Mouse (Mus musculus) CH12F3 (cell line): Measurements from ENCODE around the gene Ankfn1.

Source experiments
- in situ Hi-C: fragments of 300-500 bp; cut with MboI; formaldehyde crosslinking; loops from 2 replicates; pipeline ENCODE4 v1.14.3; 2020; ENCODE audit warnings: low sequenced_read_pairs

Gene Ankfn1

DNA sequence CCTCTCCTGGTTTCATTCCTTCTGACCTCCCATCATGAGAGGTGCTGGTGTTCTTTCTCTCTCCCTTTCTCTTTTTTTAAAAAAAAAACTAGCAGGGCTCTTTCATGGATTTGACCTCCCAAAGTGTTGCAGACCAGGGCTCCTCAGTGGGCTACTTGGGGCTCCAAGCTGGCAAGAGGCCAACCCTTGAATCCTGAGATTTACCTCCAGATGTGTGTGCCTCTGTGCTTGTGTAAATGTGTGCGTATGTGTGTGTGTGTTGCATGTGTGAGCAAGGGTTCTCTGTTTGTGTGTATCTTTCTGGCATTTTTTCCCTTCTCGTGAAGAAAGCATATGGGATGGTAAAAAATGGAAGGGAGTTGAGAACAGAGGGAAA lies 394.8 kb downstream of the Ankfn1 start:
- in situ Hi-C loops = no loop called here

DNA sequence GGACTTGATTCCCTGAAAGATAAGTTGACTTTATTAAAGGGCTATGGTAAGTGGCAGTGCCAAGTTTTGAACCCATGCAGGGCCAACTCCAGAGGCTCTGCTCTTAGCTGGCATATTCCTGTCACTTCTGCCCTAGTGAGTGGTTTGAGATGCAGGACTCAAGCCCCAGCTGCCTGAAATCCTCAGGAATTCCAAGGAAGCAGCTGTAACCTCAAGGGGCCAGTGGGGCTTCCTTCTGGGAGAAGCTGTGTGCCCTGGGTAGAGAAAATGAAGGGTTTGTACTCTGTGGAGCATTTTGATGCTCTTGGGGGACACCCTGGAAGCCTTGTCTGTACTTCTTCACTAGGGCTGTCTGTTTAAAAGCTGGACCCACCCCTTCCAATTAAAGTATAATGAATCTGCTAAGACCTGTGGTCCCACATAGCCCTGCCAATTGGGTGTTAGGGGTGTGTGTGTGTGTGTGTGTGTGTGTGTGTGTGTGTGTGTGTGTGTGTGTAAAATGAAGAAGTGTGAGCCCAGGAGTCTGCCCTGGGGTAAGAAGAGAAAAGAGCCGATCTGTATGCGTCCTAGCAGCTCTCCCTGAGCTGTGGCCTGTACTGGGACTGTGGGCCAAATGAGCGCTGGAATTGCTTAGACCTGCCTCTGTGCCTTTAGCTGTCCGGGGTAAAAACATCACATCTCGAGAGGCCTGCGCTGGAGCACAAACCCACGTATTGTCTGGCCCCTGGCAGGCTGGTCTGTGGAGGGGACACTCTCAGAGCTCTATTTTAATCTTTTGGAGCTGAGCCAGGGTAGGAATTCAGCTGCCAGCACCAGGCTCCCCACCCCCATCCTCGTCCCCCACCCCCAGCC lies 395.4 kb downstream of the Ankfn1 start:
- in situ Hi-C loops = no loop called here

DNA sequence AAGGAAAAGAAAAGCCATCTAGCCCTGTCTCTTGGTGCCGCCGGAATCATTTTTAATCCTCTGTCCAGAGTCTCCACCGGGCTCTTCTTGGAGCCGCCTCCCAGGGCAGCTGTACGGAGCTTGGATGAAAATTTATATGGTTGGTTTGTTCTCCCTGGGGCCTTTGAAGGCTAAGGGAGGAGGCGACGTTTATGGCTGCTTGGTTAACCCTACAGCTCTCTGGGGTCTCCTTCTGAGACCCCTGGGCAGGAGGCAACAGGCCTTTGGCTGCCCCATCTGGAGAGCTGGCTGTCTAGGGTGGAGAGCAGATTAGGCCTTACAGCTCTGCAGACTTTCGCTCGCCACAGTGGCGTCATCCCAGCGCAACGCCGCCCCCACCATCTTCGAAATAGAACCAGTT lies 406.5 kb downstream of the Ankfn1 start:
- in situ Hi-C loops = no loop called here

DNA sequence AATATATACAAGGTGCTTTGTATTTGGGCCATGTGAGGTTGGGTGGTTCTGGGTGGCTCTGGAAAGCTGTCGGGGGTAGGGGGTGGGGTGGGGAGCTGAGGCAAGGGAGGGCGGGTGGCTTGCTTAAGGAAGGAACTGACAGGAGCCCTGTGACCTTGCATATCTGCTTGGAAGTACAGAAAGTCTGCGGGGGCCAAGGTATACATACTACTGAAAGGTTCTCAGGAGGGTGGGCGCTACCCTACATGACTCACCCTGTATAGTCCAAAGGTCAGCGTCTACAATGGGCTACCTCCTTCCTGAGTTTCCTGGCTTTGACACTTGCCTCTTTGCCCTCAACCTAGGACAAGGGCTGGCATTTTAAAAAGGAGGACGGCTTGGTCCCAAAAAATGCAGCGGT lies 407.1 kb downstream of the Ankfn1 start:
- in situ Hi-C loops = no loop called here

DNA sequence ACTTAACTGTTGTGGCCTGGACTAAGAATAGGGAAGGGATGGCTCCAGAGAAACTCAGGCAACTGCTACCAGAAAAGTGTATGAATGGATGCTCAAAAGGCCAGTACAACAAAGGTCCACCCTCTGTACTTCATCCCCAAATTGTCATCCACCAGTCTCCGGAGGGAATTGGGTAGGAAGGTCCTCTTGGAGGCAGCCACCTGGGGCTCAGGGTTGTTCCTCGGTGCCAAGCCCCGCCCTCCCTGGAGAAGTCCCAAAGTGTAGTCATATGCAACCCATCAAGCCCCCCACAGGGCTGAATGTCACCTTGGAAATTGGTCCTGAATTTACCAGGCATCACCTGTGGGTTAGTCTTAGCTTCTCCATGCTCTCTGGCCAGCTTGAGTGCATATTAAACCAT lies 413.5 kb downstream of the Ankfn1 start:
- in situ Hi-C loops = no loop called here

DNA sequence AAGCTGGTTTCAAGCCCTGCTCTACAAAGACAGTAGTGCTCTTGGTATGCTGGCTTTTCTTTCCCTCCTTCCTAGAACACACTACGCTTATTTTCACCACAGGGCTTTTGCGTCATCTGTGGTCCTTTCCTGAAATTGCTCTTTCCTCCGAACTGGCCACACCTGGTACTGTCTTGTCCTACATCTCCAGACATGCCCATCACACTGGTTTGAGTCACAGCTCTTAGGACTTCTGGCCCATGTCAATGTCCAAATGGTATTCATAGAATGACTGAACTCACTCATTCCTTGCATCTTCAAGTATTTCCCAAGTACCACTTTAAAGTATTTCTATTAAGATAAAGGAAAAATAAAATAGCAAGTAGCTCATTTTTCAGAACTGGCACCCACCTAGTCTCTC lies 416.6 kb downstream of the Ankfn1 start:
- in situ Hi-C loops = no loop called here

DNA sequence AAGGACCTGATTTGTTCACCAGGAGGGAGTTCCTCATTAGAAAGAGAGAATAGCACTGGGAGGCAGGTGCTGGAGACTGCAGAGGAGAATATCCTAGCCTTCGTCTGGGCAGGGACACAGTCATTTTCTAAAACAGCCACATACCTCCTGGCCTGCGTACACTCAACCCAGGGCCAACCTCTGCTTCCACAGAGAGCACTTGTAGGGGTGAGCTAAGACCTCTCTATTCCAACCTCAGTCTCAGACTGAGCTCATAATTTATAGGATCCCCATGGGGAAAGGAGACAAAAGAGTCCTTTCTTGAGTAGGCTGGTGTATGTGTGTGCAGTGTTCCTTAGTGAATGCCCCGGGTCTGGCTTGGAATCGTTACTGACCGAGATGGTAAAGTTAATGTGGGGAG lies 418.9 kb downstream of the Ankfn1 start:
- in situ Hi-C loops = no loop called here

DNA sequence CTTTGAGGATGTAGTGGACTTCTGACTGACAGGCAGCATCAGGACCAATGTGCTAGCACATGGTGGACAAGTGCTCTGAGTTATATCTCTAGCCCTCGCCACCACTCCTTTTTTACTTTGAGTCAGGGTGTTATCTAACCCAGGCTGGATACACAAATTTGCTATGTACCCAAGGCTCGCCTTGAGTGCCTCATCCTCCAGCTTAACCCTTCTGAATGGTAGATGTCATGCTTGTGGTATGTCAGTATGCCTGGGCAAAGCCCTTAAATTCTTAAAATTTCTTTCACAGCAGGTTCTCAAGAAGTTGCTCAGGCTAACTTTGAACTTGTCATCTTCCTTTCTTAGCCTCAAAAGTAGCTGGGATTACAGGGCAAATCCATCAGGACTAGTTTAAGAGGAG lies 421.0 kb downstream of the Ankfn1 start:
- in situ Hi-C loops = no loop called here

DNA sequence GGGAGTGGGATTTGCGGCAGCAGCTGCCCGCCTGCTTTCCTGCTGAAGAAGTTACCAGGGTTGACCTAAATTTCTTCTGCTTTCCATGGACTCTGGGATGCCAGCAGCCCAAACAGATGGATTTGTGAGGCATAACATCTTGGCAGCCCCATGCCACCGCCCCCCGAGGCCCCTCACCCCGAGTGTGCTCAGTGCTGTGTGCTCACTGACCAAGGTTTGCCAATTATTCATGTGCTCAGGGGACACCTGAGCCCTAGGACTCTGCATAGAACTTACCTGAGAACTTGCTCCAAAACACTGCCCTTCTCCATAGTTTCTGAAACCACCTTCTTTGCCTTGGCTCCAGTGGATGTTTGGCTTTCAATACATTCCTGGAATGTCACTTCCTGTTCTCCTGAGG lies 421.4 kb downstream of the Ankfn1 start:
- in situ Hi-C loops = no loop called here

DNA sequence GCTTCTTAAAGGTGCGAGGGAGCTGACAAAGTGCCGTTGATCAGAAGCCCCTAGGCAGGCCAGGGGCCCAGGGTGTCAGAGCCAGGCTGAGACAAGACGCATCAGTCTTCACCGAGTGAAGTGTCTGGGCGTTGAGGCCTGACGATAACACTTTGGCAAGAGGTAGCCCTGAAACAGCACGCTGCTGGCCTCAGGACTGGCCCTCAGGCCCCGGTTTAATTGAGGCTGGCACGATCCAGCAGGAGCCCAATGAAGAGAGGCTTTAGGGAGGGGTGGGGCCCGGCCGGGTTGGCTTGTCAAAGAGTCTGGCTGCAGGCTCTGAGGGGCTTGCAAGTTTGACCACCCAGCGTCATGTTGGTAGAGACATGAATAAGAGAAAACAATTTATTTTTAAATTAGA lies 437.2 kb downstream of the Ankfn1 start:
- in situ Hi-C loops = no loop called here
